Mouse (Mus musculus) heart, postnatal 0 days (tissue): Measurements from ENCODE around the gene Galnt10.

ENCODE experiments used
- CTCF ChIP-seq: IDR thresholded peaks from 2 replicates; pipeline ENCODE4 v1.5.1; 2016; ENCODE audit warnings: antibody characterized with exemption, control low read depth, low read depth
- EP300 ChIP-seq: IDR thresholded peaks from 2 replicates; pipeline ENCODE4 v1.6.1; 2016; ENCODE audit warnings: antibody characterized with exemption, low read depth

DNA sequence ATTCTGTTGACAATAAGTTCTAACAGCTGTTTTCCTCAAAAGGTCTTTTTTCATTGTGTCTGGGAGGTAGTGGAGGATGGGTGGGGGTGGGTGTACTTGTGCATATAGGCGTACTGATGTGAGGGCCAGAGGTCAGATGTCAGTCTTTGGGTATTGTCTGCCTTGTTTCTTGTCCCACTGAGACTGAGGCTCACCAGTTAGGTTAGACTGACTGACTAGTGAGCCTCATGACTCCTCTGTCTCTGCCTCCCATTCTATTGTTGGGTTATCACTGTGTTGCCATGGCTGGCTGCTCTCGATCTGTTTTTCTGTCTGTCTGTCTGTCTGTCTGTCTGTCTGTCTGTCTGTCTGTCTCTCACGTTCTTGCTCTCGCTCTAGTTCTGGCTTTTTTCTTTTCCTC is 9.1 kb downstream of the Galnt10 start:
- TF ChIP-seq CTCF (no peak), EP300 (no peak)
